Mouse (Mus musculus): ENCODE data around the gene Apob.

DNA sequence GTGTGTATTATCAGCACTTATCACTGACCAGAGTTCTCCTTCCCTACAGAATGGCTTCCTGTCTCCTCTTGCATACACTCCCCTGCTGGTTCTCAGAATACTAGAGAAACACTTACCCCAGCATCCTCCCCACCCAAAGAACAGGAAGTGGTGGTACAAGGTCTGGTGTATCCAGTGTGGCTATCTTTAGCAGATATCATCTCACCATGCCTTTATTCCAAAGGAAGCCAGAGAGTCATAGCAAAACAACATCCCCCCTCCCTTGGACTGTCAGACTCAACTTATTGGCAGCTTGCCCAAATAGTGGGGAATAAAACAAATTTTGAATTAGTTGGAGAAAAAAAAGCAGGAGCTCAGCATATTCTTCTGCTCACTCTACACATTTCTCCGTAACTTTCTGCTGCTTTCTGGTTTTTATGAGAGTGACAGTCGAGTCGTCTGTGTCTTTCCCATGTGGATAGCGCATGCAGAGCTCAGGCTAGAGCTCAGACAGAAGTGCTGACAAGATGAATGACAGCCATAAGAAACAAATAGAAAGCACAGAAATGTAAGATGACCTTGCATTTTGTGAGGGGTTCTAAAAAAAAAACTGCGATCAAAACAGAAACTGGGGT, 15.0 kb upstream of the Apob start:
- TF ChIP-seq CTCF (IDR thresholded peaks at IDR 0.05; ENCODE audit: control insufficient read depth, insufficient read depth, low read length) (no peak), POLR2A (IDR thresholded peaks at IDR 0.05; ENCODE audit: borderline replicate concordance, control insufficient read depth, low read depth, low read length) (no peak)
